Mouse (Mus musculus): ENCODE measurements at regions not wholly inside any gene's neighbourhood (a gene's known extent, or its start where the extent isn't known, plus 50 kb on each side); places are given as distances from the start of the nearest gene placed in this dataset.

DNA sequence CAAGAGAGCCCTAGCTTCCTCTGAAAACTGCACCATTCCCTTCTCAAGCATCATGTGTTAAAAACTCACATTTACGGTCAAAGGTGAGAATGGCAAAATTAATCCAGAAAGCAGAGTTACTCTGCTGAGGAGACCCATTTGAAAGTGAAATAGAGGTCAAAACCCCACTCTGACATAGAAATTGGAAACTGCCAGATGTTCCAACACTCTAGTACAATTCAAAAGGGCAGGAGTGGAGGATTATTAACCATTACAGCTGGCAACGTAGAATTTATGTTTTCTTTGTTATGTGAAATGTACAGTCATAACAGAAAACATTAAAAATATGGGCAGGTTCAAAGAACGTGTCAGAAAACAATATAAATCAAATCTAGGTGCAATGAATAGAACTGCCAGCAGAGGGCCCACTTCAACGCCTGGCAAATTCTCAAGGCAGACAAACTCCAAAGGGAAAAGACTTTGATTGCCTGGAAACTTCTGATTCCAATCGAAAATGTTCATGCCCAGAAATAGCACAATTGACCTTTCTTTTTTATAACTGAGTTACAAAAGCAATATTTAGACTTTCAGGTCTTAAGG lies 54.2 kb upstream of the Rfpl4b start:
- peak; percentile 58 for DNase-seq

DNA sequence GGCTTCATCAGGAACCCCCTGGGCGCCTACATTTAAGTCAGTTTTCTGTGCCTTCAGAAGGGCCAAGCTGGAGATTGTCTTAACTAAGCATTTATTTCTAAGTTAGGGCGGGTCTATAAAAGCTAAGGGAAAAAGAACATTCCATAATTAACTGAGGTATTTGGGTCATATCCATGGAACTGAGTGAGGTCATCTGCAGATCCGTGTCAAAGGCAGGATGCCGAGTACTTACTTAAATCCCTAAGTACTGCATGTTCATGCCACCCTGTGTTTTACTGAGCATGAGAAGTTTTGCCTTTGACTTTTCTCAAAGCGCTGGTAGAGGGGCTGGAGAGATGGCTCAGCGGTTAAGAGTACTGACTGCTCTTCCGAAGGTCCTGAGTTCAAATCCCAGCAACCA lies 57.7 kb upstream of the Rfpl4b start:
- no peak for DNase-seq

DNA sequence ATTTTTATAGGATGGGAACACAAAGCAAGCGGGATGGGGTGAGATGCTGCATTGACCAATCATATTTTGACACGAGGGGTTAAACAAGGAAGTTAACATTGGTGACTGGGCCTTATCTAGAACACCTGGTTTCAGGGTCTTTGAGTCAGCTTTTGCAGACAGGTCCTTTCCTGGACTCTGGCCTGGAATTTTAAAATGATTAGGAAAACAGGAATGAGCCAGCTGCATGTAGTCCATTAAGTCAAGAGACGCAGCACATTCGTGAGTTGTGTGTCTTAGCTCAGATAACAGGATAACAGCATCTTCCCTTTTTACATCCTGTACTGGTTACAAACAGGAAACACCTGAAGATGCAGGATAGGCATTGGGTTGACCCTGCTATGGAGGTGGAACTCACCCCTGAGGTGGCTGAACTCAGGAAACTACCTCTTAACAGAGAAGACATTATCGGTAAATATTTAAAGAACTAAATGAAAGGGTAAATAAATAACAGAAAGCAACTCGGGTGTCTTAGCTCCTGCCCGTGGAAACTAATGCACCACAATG lies 59.1 kb upstream of the Rfpl4b start:
- DNase-seq = no peak

DNA sequence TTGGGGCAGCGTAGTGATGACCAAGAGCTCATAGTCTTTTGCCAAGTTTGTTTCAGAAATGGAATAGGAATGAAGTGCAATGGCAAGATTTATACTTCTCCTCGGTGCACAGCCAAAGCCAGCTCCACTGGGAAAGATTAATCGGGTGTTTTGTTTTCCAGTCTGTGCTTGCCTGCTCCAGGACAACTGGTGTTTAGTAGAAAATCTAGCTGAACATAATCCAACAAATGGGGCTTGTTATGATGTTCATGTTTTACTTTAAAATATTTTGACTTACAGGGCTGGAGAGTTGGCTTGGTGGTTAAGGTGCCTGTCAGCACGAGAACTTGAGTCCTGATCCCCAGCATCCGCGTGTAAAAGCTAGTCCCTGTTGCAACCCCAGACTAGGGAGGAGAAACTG lies 60.6 kb upstream of the Rfpl4b start:
- no peak for DNase-seq

DNA sequence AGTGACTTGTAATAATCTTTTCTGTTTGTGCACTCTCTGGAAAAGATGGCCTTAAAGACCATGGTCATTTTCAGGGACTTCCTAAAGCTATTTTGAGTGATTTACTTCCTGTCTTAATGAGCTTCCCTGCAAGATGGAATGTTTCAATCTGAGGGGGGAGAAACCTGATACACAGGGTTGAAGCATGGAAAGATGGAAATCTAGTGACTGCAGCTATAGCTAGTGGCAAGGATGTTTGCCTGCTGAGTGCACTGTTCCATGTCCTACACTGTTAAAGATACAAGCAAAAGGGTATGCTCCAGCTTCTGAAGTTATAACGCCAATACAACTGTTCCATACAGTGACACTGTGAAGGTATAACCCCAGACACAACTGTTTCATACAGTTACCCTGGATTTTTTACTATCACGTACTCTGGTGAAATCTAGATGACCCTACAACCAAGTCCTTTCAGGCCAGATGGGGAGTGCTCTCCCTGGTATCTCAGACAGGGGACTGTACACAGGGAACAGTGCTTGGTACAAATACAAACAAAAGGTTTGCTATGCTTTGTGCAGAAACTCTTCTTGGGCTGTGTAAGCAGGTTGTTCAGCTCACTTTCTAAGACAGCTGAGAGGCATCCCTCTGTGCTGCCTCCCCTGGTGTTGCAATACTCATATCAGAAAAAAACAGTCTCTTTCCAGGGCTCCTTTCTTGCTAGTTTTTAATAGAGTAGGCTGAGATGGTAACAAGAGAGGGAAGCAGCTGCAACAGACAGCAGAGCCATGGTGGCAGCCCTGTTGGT lies 62.4 kb upstream of the Rfpl4b start:
- DNase-seq = no peak

DNA sequence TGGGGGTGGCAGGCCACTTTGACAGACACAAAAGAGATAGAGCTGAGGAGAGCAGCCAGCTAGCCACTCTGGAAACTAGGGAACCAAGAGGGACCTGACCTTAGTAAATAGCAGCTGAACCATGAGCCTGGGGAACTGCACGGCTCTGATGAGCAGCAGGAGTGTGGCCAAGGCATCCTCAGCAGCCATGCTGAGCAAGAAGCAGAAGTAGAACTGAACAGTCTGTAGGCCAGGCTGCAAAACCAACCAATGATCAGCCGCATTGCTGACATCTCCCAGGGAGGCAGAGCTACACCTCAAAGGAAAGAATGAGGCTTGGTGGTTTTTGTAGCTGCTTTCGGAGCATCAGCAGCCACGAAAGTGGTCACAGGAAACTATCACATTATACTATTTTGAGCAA lies 63.1 kb upstream of the Rfpl4b start:
- DNase-seq = no peak

DNA sequence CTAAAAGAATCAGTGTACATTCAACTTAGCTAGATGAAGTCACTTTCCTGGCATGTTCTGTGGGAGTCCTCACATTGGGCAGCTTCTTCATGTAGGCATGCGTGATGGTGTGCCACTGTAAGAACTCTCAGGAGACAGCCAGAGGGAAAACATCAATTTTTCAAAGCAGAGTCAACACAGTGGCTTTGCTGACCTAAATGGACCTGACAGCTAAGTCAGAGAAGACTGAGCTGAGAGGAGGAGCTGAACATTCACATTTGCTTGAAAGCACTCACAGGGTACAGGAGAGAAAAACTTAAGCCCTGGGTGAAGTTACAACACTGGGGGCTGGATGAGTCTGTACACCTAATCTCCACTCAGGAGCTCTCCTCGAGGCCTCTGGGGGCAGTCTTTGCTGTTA lies 64.9 kb upstream of the Rfpl4b start:
- DNase-seq = peak; percentile 83

DNA sequence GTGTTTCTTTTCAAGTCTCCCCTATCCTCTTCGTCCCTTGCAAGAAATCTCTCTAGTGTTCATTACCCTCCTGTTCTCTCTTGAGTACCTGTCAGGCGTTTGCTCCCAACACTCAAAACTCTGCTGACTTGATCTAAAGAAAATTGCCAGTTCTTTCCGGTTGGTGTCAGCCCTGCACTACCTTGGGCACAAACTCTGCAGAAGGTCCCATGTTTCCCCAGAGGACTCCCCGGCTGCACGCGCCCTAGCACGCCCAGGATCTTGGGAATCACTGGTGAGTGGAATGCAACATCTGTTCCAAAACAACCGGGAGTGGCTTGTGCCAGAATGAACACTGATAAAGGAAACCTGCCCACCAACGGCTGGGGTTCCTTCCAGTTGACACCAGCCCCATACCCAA lies 66.3 kb upstream of the Rfpl4b start:
- DNase-seq = no peak

DNA sequence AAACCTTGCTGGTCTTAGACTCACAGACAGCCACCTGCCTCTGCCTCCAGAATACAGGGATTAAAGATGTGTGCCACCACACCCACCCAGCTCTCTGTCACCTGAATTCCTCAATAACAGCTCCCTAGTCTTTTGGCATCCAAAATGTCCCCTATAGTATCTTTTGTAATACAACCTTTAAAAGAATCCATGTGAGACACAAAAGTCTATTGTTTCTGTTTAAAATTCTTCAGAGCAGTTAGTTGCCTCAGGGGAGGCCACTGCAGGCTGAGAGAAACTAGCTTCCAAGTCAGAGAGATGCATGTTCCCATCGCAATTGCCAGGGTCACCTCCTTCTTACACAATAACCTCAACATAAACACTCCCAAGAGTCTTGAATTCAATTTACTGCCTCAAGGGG lies 70.6 kb upstream of the Lama4 start:
- DNase-seq = no peak

DNA sequence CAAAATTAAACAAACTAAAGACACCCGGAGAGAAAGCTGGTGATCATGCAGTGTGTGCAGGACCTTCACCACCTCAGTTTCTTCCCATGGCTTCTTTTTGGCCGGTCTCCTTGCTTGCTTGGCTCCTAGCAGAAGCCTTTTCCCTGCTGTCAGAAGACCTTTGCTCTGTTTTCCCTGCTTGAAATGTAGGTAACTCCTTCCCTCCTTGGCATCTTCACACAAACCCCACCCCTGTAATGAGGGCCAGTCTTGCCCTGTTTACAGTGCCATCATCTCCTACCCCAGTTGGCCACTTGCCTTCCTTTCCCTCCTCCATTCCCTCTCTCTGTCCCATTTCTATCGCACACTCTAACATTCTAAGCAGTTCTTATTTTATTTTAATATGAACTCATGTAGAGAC lies 69.7 kb upstream of the Lama4 start:
- no peak for DNase-seq

DNA sequence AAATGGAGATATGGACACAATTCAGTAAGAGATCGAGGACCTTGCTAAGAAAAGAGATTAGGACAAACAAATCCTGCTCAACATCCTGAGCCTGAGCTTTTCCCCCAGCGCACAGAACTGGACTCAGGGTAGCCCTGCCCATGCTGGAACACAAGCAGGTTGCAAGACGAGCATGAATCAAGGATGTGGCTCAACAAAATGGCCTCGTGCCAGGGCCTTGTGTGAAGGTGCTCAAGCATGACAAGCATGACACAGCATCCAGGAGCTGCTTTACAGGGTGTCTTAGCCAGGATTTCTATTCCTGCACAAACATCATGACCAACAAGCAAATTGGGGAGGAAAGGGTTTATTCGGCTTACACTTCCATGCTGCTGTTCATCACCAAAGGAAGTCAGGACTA lies 67.7 kb upstream of the Lama4 start:
- no peak for DNase-seq

DNA sequence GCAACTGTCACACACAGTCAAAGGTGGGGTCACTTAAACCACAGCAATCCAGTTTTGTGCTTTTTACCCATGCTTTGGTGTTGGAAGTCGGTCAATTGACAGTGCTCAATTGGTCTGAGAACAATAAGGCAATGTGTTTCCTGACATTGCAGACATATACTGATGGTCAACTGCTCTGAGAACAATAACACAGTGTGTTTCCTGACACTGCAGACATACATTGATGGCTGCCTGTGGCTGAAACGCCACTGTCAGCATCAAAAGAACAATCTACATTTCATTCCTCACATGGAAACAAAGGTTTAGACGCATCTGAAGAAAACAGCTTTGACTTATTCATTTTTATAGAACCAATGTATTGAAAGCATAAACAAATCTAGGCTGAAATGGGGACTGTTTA lies 59.2 kb upstream of the Lama4 start:
- peak; percentile 43 for DNase-seq

DNA sequence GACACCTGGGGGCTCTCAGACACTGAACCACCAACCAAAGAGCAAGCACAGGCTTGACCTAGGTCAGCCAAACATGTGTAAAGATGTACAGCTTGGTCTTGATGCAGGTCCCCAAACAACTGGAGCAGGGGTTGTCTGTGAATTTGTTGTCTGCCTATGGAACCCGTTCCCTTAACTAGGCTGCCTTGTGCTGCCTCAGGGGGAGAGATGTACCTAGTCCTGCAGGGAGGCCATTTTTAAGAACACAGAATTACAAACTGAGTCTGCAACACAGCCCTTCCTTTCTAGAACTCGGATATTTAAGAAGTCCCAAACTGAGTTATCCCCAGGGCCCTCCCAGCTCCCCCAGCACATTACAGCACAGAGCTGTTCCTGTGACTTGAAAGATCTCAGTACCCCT lies 57.5 kb upstream of the Lama4 start:
- DNase-seq = no peak

DNA sequence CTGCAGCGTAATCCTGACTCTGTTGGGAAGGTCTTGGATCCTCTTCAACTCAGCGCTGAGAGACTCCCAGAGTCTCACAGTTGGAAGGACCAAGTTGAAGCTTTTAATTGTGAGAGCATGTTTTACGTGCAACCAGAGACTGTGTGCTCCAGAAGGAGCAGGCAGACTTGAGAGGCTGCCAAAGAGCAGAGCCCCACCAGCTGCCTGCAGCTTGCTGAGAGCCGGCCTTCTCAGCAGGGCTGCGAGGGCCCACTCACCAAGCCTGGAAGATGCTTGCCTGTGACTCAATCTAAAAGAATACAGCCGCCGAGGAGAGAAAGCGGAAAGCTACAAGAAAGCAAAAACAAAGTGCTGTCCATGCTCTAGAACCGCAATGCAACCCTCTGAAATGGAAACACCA lies 57.0 kb upstream of the Lama4 start:
- peak; percentile 9 for DNase-seq

DNA sequence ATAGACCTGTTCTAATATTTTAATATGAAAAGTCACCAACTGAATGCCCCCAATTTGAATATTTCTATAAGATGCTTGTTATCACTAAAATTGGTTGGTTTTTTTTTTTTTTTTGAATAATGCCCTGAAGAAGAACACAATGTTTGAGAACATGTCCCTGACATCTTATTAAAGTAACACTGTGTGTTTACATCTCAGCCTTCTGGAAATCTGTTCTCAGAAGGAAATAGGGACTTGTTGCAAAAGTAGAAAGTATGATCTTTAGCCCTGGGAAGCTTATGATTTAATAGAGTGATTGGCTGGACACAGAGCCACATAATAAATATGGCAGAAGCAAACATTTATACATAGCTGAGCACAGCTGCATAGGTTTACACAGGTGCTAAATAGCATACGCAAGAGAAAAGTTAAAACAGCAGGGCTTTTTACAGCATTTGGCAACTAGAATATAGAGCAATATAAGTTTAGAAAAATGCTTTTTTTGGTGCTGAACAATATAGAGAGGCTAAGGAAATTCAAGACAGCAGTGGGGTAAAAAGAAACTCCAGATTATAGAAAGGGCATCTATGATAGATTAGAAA lies 56.1 kb upstream of the Lama4 start:
- DNase-seq = no peak

DNA sequence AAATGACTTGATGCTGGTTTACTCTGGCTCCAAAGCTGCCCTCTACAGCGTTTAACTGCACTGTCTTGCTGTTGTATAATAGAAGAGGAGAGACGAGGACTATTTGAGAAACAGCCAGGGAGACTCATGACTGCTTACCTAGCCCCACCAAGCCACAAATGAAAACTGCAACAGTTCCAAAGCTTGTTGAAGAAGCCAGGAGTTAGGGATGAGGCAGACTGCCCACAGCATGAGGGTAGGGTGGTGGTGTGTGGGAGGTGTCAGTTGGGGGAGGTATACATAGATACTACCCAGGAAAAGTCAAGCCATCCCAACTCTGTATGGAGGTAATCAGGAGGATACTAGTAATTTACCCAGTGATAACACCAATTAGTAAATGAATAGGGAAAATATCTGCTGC lies 55.5 kb upstream of the Lama4 start:
- no peak for DNase-seq

DNA sequence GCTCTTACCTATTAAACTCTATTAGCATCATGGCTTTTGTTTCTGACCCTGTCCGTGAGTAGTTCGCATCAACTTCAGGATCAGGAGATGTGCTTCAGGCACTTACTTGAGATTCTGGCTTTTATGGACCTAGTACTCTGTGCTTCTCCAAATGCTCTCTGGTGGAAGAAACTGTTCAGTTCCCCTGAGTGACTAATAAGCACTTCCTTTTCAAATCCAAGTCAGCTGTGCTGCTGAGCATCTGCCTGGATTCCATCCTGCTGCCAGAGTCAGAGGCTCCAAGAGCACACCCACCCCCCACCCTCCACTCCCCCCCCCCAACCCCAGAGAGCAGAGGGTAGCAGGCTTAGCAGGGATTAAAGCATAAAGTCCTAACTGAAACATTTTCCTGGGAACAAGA lies 52.3 kb upstream of the Lama4 start:
- no peak for DNase-seq
